Mouse (Mus musculus) embryonic fibroblast, embryonic 13.5 days (primary cell): ENCODE data around the gene Flnb. TPM values are rescaled to one million over a fixed set of nuclear protein-coding genes. Genes with fewer than 3 reads are reported as not detected.

Experiments used
- H3K27ac ChIP-seq: 2 replicates; pipeline ENCODE4 v1.5.1; 2012; ENCODE audit warnings: low read length, control low read depth, inconsistent platforms; ENCODE audit not compliant: insufficient read depth
- H3K4me1 ChIP-seq: 2 replicates; pipeline ENCODE4 v1.6.1; 2011; ENCODE audit warnings: low read length; ENCODE audit not compliant: control insufficient read depth, insufficient read depth
- H3K4me3 ChIP-seq: 2 replicates; pipeline ENCODE4 v1.5.1; 2011; ENCODE audit warnings: mild to moderate bottlenecking, control low read depth, low read length; ENCODE audit not compliant: insufficient read depth
- CTCF ChIP-seq: IDR thresholded peaks from 2 replicates; pipeline ENCODE4 v1.5.1; 2011; ENCODE audit warnings: mild to moderate bottlenecking, control low read depth, low read length, moderate library complexity, borderline replicate concordance; ENCODE audit not compliant: insufficient read depth
- POLR2A ChIP-seq: IDR thresholded peaks from 2 replicates; pipeline ENCODE4 v1.6.1; 2011; ENCODE audit warnings: low read depth, mild to moderate bottlenecking, control low read depth, low read length, moderate library complexity
- polyA plus RNA-seq: library from polyadenylated mRNA; stranded (reverse); fragments of >200 nt; gene quantifications from 2 replicates; pipeline ENCODE4 v1.2.4, GENCODE M21; 2011; ENCODE audit warnings: low read depth; ENCODE audit not compliant: missing spikeins, insufficient read length

Gene Flnb
- polyA plus RNA-seq, 1 experiment, result 190 TPM

GRCm38 (mm10) chr14:7951234-7951633 lies 133.5 kb downstream of the Flnb start:
- no peak for TF ChIP-seq CTCF
- TF ChIP-seq POLR2A, result no peak
- H3K4me1 ChIP-seq, result peaks cover 25% of the 10 kb centered on the region
- no peak overlapping the region for H3K27ac ChIP-seq
- H3K4me3 ChIP-seq, result no peak overlapping the region

GRCm38 (mm10) chr14:7952610-7953254 lies 135.0 kb downstream of the Flnb start:
- Histone ChIP-seq H3K27ac (peak overlapping the region; percentile 73), H3K4me1 (peaks cover 25% of the 10 kb centered on the region), H3K4me3 (no peak overlapping the region)
- TF ChIP-seq POLR2A (no peak), CTCF (no peak)

GRCm38 (mm10) chr14:7954071-7954471 lies 136.3 kb downstream of the Flnb start:
- H3K4me3 ChIP-seq, result no peak overlapping the region
- peak overlapping the region; percentile 73 for H3K27ac ChIP-seq
- no peak for TF ChIP-seq CTCF
- no peak for TF ChIP-seq POLR2A
- H3K4me1 ChIP-seq, result peaks cover 25% of the 10 kb centered on the region

GRCm38 (mm10) chr14:7956427-7956826 lies 138.7 kb downstream of the Flnb start:
- Histone ChIP-seq H3K4me3 (no peak overlapping the region), H3K27ac (no peak overlapping the region), H3K4me1 (peaks cover 30% of the 10 kb centered on the region)
- TF ChIP-seq POLR2A (no peak), CTCF (no peak)

GRCm38 (mm10) chr14:7957049-7957448 lies 139.3 kb downstream of the Flnb start, which contains the start of gene Gm45521:
TSS of gene Gm45521 (plus strand) at chr14:7957288.
- TF ChIP-seq POLR2A, result no peak
- no peak for TF ChIP-seq CTCF
- H3K4me3 ChIP-seq, result no peak within 1 kb of the TSS
- peaks cover 33% of the 10 kb centered on the region for H3K4me1 ChIP-seq
- no peak within 1 kb of the TSS for H3K27ac ChIP-seq

- TF ChIP-seq POLR2A (no peak), CTCF (peak; percentile 48; the same call in 1 of the 2 replicates)
- Histone ChIP-seq H3K27ac (no peak overlapping the region), H3K4me3 (no peak overlapping the region), H3K4me1 (peaks cover 16% of the 10 kb centered on the region)
Measured at GRCm38 (mm10) chr14:7960616-7961015, 142.9 kb downstream of the Flnb start.

GRCm38 (mm10) chr14:7961714-7962113 lies 144.0 kb downstream of the Flnb start:
- Histone ChIP-seq H3K4me3 (no peak overlapping the region), H3K27ac (no peak overlapping the region), H3K4me1 (peaks cover 16% of the 10 kb centered on the region)
- TF ChIP-seq CTCF, result no peak
- no peak for TF ChIP-seq POLR2A

- Histone ChIP-seq H3K4me1 (peaks cover 16% of the 10 kb centered on the region), H3K4me3 (no peak overlapping the region), H3K27ac (no peak overlapping the region)
- TF ChIP-seq CTCF (no peak), POLR2A (no peak)
Measured at GRCm38 (mm10) chr14:7962626-7963025, 144.9 kb downstream of the Flnb start.

- Histone ChIP-seq H3K4me1 (peaks cover 16% of the 10 kb centered on the region), H3K27ac (no peak overlapping the region), H3K4me3 (no peak overlapping the region)
- no peak for TF ChIP-seq CTCF
- TF ChIP-seq POLR2A, result no peak
Measured at GRCm38 (mm10) chr14:7963160-7963559, 145.4 kb downstream of the Flnb start.

GRCm38 (mm10) chr14:7964219-7964889 lies 146.6 kb downstream of the Flnb start:
- Histone ChIP-seq H3K27ac (no peak overlapping the region), H3K4me1 (peaks cover 16% of the 10 kb centered on the region), H3K4me3 (no peak overlapping the region)
- peak; percentile 28; the same call in 1 of the 2 replicates for TF ChIP-seq CTCF
- TF ChIP-seq POLR2A, result no peak
